Mouse (Mus musculus) liver, embryonic 11.5 days (tissue): ENCODE results near the gene Tom1. TPM values are rescaled to one million over a fixed set of nuclear protein-coding genes. Genes with fewer than 3 reads are reported as not detected.

Source experiments
- ATAC-seq: fragments of 200-750 bp; cut with Nextera tagmentation; replicated peaks from 2 replicates; pipeline ENCODE4 v1.8.0; 2017; ENCODE audit warnings: moderate number of reproducible peaks, mild to moderate bottlenecking, moderate TSS enrichment, moderate library complexity; ENCODE audit not compliant: low FRiP score
- DNase-seq: peaks from one replicate; pipeline ENCODE4 v3.0.0-alpha.2; 2017; ENCODE audit warnings: low spot score
- H3K27ac ChIP-seq: fragments of 300-500 bp; sonication (generic); 2 replicates; pipeline ENCODE4 v1.5.1; 2014; ENCODE audit warnings: mild to moderate bottlenecking, low read depth, low read length, control low read depth
- H3K27me3 ChIP-seq: fragments of 300-500 bp; sonication (generic); replicated peaks from 2 replicates; pipeline ENCODE4 v1.6.1; 2014; ENCODE audit warnings: low read length, mixed read lengths; ENCODE audit not compliant: control insufficient read depth, insufficient read depth
- H3K36me3 ChIP-seq: fragments of 300-500 bp; sonication (generic); 2 replicates; pipeline ENCODE4 v1.6.1; 2014; ENCODE audit warnings: mild to moderate bottlenecking, low read length, moderate library complexity, mixed read lengths; ENCODE audit not compliant: control insufficient read depth, insufficient read depth
- H3K4me1 ChIP-seq: fragments of 300-500 bp; sonication (generic); replicated peaks from 2 replicates; pipeline ENCODE4 v1.6.1; 2014; ENCODE audit warnings: low read length, mixed read lengths; ENCODE audit not compliant: control insufficient read depth, insufficient read depth
- H3K4me2 ChIP-seq: fragments of 300-500 bp; sonication (generic); 2 replicates; pipeline ENCODE4 v1.6.1; 2014; ENCODE audit warnings: mild to moderate bottlenecking, control low read depth, moderate library complexity
- H3K4me3 ChIP-seq: fragments of 300-500 bp; sonication (generic); 2 replicates; pipeline ENCODE4 v1.5.1; 2014; ENCODE audit warnings: low read depth, low read length, control low read depth
- H3K9ac ChIP-seq: fragments of 300-500 bp; sonication (generic); 2 replicates; pipeline ENCODE4 v1.6.1; 2014; ENCODE audit warnings: low read depth, low read length, control low read depth
- H3K9me3 ChIP-seq: fragments of 300-500 bp; sonication (generic); 2 replicates; pipeline ENCODE4 v1.6.1; 2016; ENCODE audit warnings: low read length, inconsistent platforms, mixed read lengths; ENCODE audit not compliant: control insufficient read depth
- WGBS: fragments of 180-500 bp; shearing (Covaris S2); extraction: QIAGEN DNeasy Blood & Tissue Kit; methylation state at CpG from one replicate; pipeline ENCODE4 v1.1.7; 2014; 5-methylcytosine and 5-hydroxymethylcytosine counted together
- polyA plus RNA-seq: library from polyadenylated mRNA; unstranded; fragments of >200 nt; fragmentation: Nextera tagmentation; extraction: Ambion mirVana; gene quantifications from 2 replicates; pipeline ENCODE4 v1.2.1, GENCODE M21; 2014

Gene Tom1
- polyA plus RNA-seq, 1 experiment from 2014 or later, result 24.6 TPM

DNA sequence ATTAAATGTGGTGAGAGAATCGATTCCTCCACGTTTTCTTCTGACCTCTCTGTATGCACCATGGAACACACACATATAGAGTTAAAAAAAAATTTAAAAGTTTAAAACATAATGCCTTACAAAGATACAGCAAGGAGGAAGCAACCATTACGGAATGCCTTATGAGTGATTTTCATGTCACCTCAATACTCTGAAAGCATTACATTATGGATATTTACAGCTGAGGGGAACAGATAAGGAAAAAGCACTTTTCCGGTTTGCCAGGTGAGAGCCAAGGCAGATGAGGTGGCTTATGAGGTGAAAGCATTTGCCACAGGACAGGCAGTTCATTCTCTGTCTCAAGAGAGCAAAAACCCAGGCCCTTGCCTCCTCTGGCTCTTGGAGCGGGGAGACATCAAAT lies 544 bp upstream of the Tom1 start:
- Histone ChIP-seq H3K36me3 (peaks cover 16% of the 10 kb centered on the region; the same call in 1 of the 2 replicates), H3K4me1 (peaks cover 10% of the 10 kb centered on the region), H3K4me2 (peak overlapping the region; percentile 83), H3K27me3 (no peaks in the 10 kb centered on the region), H3K9me3 (no peaks in the 10 kb centered on the region), H3K9ac (no peak overlapping the region; the same call in 1 of the 2 replicates), H3K4me3 (peak overlapping the region; percentile 64), H3K27ac (peak overlapping the region; percentile 57; the same call in 1 of the 2 replicates)
- DNase-seq (no peak), ATAC-seq (no peak)
- WGBS, result 62% methylated on average over 5 of the region's 5 CpGs

DNA sequence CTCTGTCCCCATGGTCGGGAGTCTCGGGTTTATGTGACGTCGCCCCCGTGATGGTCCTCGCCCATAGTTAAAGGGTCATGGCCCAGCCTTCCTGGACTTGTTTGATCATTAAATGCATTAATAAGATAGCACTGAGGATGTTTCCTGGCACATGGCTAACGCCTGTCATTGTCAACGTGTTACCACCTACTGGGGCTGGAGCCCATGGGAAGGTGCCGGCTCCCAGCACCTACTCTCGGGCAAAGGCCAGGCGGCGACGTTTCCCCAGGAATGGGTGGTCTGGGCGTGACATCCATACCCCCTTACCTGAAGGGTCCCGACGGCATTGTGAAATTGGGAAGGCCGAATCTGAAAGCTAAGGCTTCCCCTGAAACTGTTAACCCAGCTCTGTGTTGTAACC lies 780 bp downstream of the Tom1 start:
- H3K27me3 ChIP-seq, result no peaks in the 10 kb centered on the region
- peaks cover 16% of the 10 kb centered on the region for H3K4me1 ChIP-seq
- H3K9me3 ChIP-seq, result no peaks in the 10 kb centered on the region
- no peak for DNase-seq
- peaks cover 13% of the 10 kb centered on the region; the same call in 1 of the 2 replicates for H3K36me3 ChIP-seq
- H3K9ac ChIP-seq, result peak overlapping the region; percentile 66
- 0 out of 2 replicates have a peak overlapping the region, but pooled peaks have one; percentile 52 for H3K27ac ChIP-seq
- H3K4me3 ChIP-seq, result peak overlapping the region; percentile 64
- no peak; the same call in 1 of the 2 replicates for ATAC-seq
- 2% methylated on average over 17 of the region's 17 CpGs for WGBS
- peak overlapping the region; percentile 83 for H3K4me2 ChIP-seq

- ATAC-seq, result no peak
- Histone ChIP-seq H3K4me3 (no peak overlapping the region), H3K9ac (no peak overlapping the region), H3K27ac (no peak overlapping the region), H3K36me3 (peaks cover 6% of the 10 kb centered on the region; the same call in 1 of the 2 replicates), H3K4me1 (peaks cover 16% of the 10 kb centered on the region), H3K27me3 (no peaks in the 10 kb centered on the region), H3K9me3 (no peaks in the 10 kb centered on the region), H3K4me2 (no peak overlapping the region)
- DNase-seq, result no peak
Measured at GRCm38 (mm10) chr8:75035640-75036039, 2.1 kb downstream of the Tom1 start.

DNA sequence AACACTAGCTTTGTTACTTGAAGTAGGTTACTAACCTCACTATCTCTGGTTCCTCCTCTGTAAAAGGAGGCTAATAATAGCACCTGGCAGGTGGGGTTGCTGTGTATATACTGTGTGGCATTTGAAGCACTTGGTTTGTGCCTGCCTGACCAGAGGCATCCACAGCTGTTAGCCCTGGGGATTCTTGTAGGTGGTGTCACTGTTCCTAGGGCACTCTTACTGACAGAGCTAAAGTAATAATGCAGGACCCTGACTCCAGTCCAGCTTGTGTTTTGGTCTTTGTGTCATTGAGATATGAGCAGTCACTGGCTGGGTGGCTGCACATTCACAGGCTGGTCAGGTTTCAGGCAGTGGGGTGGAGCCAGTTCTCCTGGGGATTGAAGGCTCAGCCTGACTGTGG lies 5.0 kb downstream of the Tom1 start:
- no peak for ATAC-seq
- Histone ChIP-seq H3K4me3 (no peak overlapping the region), H3K4me1 (peaks cover 17% of the 10 kb centered on the region), H3K36me3 (no peaks in the 10 kb centered on the region), H3K9ac (no peak overlapping the region), H3K9me3 (no peaks in the 10 kb centered on the region), H3K27me3 (no peaks in the 10 kb centered on the region), H3K4me2 (no peak overlapping the region), H3K27ac (no peak overlapping the region)
- no peak for DNase-seq

GRCm38 (mm10) chr8:75039754-75040153 lies 6.2 kb downstream of the Tom1 start:
- H3K9me3 ChIP-seq, result no peaks in the 10 kb centered on the region
- DNase-seq (no peak), ATAC-seq (no peak)
- WGBS, result 73% methylated on average over 1 of the region's 1 CpGs
- no peak overlapping the region for H3K4me2 ChIP-seq
- peaks cover 14% of the 10 kb centered on the region for H3K4me1 ChIP-seq
- no peaks in the 10 kb centered on the region for H3K36me3 ChIP-seq
- no peak overlapping the region for H3K4me3 ChIP-seq
- no peaks in the 10 kb centered on the region for H3K27me3 ChIP-seq
- no peak overlapping the region for H3K9ac ChIP-seq
- no peak overlapping the region for H3K27ac ChIP-seq

DNA sequence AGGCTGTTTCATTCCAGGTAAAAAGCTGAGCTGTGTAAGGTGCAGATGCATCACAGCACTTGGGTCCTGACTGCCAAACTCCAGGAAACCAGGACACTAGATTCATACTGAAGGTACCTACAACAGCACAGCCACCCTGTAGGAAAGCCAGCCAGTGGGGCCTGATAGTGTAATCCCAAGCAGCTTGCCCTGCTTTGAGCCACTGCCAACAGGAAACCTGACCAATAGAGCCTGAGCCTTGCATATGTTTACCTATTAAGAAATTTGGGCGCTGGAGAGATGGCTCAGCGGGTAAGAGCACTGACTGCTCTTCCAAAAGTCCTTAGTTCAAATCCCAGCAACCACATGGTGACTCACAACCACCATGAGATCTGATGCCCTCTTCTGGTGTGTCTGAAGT lies 8.7 kb downstream of the Tom1 start:
- H3K9ac ChIP-seq, result no peak overlapping the region
- no peak overlapping the region for H3K27ac ChIP-seq
- no peak overlapping the region for H3K4me2 ChIP-seq
- no peaks in the 10 kb centered on the region for H3K9me3 ChIP-seq
- ATAC-seq (no peak), DNase-seq (no peak)
- H3K4me3 ChIP-seq, result no peak overlapping the region
- no peaks in the 10 kb centered on the region for H3K36me3 ChIP-seq
- no peaks in the 10 kb centered on the region for H3K27me3 ChIP-seq
- 86% methylated on average over 2 of the region's 2 CpGs for WGBS
- peaks cover 13% of the 10 kb centered on the region for H3K4me1 ChIP-seq

- Histone ChIP-seq H3K4me2 (no peak overlapping the region), H3K9ac (no peak overlapping the region), H3K9me3 (no peaks in the 10 kb centered on the region), H3K27ac (no peak overlapping the region), H3K36me3 (no peaks in the 10 kb centered on the region), H3K4me3 (no peak overlapping the region), H3K4me1 (peaks cover 9% of the 10 kb centered on the region), H3K27me3 (no peaks in the 10 kb centered on the region)
- 94% methylated on average over 1 of the region's 1 CpGs for WGBS
- ATAC-seq (peak; percentile 19; the same call in 1 of the 2 replicates), DNase-seq (no peak)
Measured at GRCm38 (mm10) chr8:75042974-75043373, 9.5 kb downstream of the Tom1 start.

- Histone ChIP-seq H3K27ac (no peak overlapping the region), H3K4me1 (0 out of 2 replicates have a peak, but pooled peaks cover 3% of the 10 kb centered on the region), H3K36me3 (peaks cover 3% of the 10 kb centered on the region; the same call in 1 of the 2 replicates), H3K4me3 (no peak overlapping the region), H3K9me3 (no peaks in the 10 kb centered on the region), H3K4me2 (no peak overlapping the region), H3K27me3 (no peaks in the 10 kb centered on the region), H3K9ac (no peak overlapping the region)
- 81% methylated on average over 1 of the region's 1 CpGs for WGBS
- ATAC-seq, result no peak
- DNase-seq, result no peak
Measured at GRCm38 (mm10) chr8:75046303-75046702, 12.8 kb downstream of the Tom1 start.

- Histone ChIP-seq H3K27me3 (no peaks in the 10 kb centered on the region), H3K9me3 (no peaks in the 10 kb centered on the region), H3K27ac (no peak overlapping the region), H3K9ac (no peak overlapping the region), H3K36me3 (peaks cover 3% of the 10 kb centered on the region; the same call in 1 of the 2 replicates), H3K4me1 (0 out of 2 replicates have a peak, but pooled peaks cover 3% of the 10 kb centered on the region), H3K4me2 (no peak overlapping the region), H3K4me3 (no peak overlapping the region)
- 81% methylated on average over 3 of the region's 3 CpGs for WGBS
- no peak for DNase-seq
- no peak for ATAC-seq
Measured at GRCm38 (mm10) chr8:75047784-75048183, 14.3 kb downstream of the Tom1 start.
